34 mouse cellular contexts compared by ENCODE assay signal in genomic region chr3:92288489-92288888, GRCm38 (mm10). TPM values are rescaled to one million over a fixed set of nuclear protein-coding genes. Genes with fewer than 3 reads are reported as not detected.
"Had no signal": no experiment of that assay in that cellular context is flagged by ENCODE, and none has a peak within 500 bp of the region (broad histone marks: within the 10 kb centered on the region; RNA-seq: fewer than 3 reads in every experiment).

No protein-coding gene starts in this region.

RNA-seq across cellular contexts. Expression of gene Sprr2a3, which starts 3.3 kb away (rescaled TPM):
- total RNA-seq: gastrocnemius, adult 2 months; gastrocnemius, postnatal 10 days; gastrocnemius, postnatal 25 days; gastrocnemius, postnatal 4 days; heart, adult 2 months; heart, postnatal 14 days; heart, postnatal 36 days; hematopoietic stem cell, adult 5-6 weeks; hindbrain, postnatal 0 days; layer of hippocampus, adult 18-20 months; layer of hippocampus, adult 8-10 months; layer of hippocampus, postnatal 14 days; layer of hippocampus, postnatal 36 days; left cerebral cortex, adult 18-20 months; left cerebral cortex, adult 8-10 months; left cerebral cortex, postnatal 10 days; left cerebral cortex, postnatal 25 days; left cerebral cortex, postnatal 4 days; liver, adult 2 months had no signal
- polyA plus RNA-seq: frontal cortex, adult 2 months; heart, embryonic 11.5 days; heart, embryonic 13.5 days; hindbrain, embryonic 12.5 days; hindbrain, embryonic 15.5 days; hindbrain, postnatal 0 days; limb, embryonic 11.5 days; limb, embryonic 13.5 days; liver, embryonic 12.5 days; liver, embryonic 14.5 days had no signal

RNA-seq across cellular contexts. Expression of gene Sprr2b, which starts 27.9 kb away (rescaled TPM):
- total RNA-seq: gastrocnemius, adult 2 months; gastrocnemius, postnatal 10 days; gastrocnemius, postnatal 25 days; gastrocnemius, postnatal 4 days; heart, adult 2 months; heart, postnatal 14 days; heart, postnatal 36 days; hematopoietic stem cell, adult 5-6 weeks; hindbrain, postnatal 0 days; layer of hippocampus, adult 18-20 months; layer of hippocampus, adult 8-10 months; layer of hippocampus, postnatal 14 days; layer of hippocampus, postnatal 36 days; left cerebral cortex, adult 18-20 months; left cerebral cortex, adult 8-10 months; left cerebral cortex, postnatal 10 days; left cerebral cortex, postnatal 25 days; left cerebral cortex, postnatal 4 days; liver, adult 2 months had no signal
- polyA plus RNA-seq: frontal cortex, adult 2 months; heart, adult 2 months; heart, embryonic 11.5 days; heart, embryonic 13.5 days; heart, embryonic 15.5 days; hindbrain, embryonic 15.5 days; intestine, embryonic 14.5 days; intestine, embryonic 16.5 days; kidney, adult 2 months; large intestine, adult 2 months; limb, embryonic 11.5 days; limb, embryonic 13.5 days; liver, adult 2 months; liver, embryonic 12.5 days; liver, embryonic 14.5 days had no signal

RNA-seq across cellular contexts. Expression of gene Sprr2d, which starts 50.5 kb away (rescaled TPM):
- total RNA-seq: gastrocnemius, adult 2 months; gastrocnemius, postnatal 10 days; gastrocnemius, postnatal 25 days; gastrocnemius, postnatal 4 days; heart, adult 2 months; heart, postnatal 14 days; heart, postnatal 36 days; hematopoietic stem cell, adult 5-6 weeks; hindbrain, postnatal 0 days; layer of hippocampus, adult 18-20 months; layer of hippocampus, adult 8-10 months; layer of hippocampus, postnatal 14 days; layer of hippocampus, postnatal 36 days; left cerebral cortex, adult 18-20 months; left cerebral cortex, adult 8-10 months; left cerebral cortex, postnatal 10 days; left cerebral cortex, postnatal 25 days; left cerebral cortex, postnatal 4 days; liver, adult 2 months had no signal
- polyA plus RNA-seq: frontal cortex, adult 2 months; heart, adult 2 months; heart, embryonic 11.5 days; heart, embryonic 13.5 days; heart, embryonic 15.5 days; heart, postnatal 0 days; hindbrain, embryonic 12.5 days; hindbrain, embryonic 15.5 days; hindbrain, postnatal 0 days; intestine, embryonic 14.5 days; intestine, embryonic 16.5 days; kidney, adult 2 months; large intestine, adult 2 months; limb, embryonic 11.5 days; limb, embryonic 13.5 days; liver, adult 2 months; liver, embryonic 12.5 days; liver, embryonic 14.5 days had no signal
